Mouse (Mus musculus): ENCODE measurements at regions not wholly inside any gene's neighbourhood (a gene's known extent, or its start where the extent isn't known, plus 50 kb on each side); places are given as distances from the start of the nearest gene placed in this dataset.

GRCm38 (mm10) chr4:125265575-125265974 is 137.9 kb upstream of the Zc3h12a start:
- ChIA-PET POLR2A (no interaction called here), CTCF (no interaction called here)
- in situ Hi-C loops (cut with MboI; ENCODE audit: low pct_unique_long_range_greater_than_20kb): no loop called here
- H3K27me3 ChIP-seq: peaks cover 3% of the 10 kb centered on the region
- ATAC-seq (no peak), DNase-seq (ENCODE audit: low read depth, low spot score) (no peak)
- peak; percentile 60 for TF ChIP-seq CTCF (IDR thresholded peaks at IDR 0.05)

GRCm38 (mm10) chr4:125265065-125265464 is 137.4 kb upstream of the Zc3h12a start:
- DNase-seq (ENCODE audit: low read depth, low spot score): no peak
- H3K27me3 ChIP-seq: peaks cover 4% of the 10 kb centered on the region

GRCm38 (mm10) chr4:125261547-125261946 is 133.9 kb upstream of the Zc3h12a start:
- CTCF ChIA-PET: no interaction called here
- no peak for ATAC-seq
- in situ Hi-C loops (cut with MboI; ENCODE audit: low pct_unique_long_range_greater_than_20kb): no loop called here
- no peak for DNase-seq (ENCODE audit: low read depth, low spot score)
- no peak for TF ChIP-seq CTCF (IDR thresholded peaks at IDR 0.05)
- POLR2A ChIA-PET: no interaction called here
- H3K27me3 ChIP-seq: peaks cover 6% of the 10 kb centered on the region

More at GRCm38 (mm10) chr4:125265065-125265464, 137.4 kb upstream of the Zc3h12a start:
- TF ChIP-seq CTCF (IDR thresholded peaks at IDR 0.05): no peak
- ATAC-seq: no peak
- in situ Hi-C loops (cut with MboI; ENCODE audit: low pct_unique_long_range_greater_than_20kb): no loop called here
- ChIA-PET POLR2A (no interaction called here), CTCF (no interaction called here)

DNA sequence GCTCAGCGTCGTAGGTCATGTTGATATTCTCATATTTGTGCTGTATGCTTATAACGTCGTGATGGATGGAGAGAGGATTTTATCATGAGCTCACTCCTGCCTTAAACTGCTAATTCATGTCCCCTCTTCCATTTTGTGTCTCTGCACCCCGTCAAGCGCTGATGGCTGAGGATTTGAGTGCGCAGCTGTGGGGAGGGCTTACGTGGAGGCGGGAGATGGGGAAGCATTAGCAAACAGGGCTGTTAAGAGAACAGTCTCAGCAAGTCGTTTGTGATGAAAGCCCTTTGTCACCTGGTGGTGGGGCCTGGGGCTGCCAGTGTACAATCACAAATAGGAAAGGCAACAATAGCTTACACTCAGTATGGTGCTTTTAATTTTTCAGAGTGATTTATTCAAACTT is 131.7 kb upstream of the Zc3h12a start:
- POLR2A ChIA-PET: no interaction called here

GRCm38 (mm10) chr4:125257916-125258315 is 130.3 kb upstream of the Zc3h12a start:
- TF ChIP-seq CTCF (IDR thresholded peaks at IDR 0.05): no peak
- ATAC-seq (no peak), DNase-seq (ENCODE audit: low read depth, low spot score) (no peak)
- ChIA-PET POLR2A (no interaction called here), CTCF (no interaction called here)
- H3K27me3 ChIP-seq: peaks cover 3% of the 10 kb centered on the region
- in situ Hi-C loops (cut with MboI; ENCODE audit: low pct_unique_long_range_greater_than_20kb): no loop called here

More for the DNA sequence above, 131.7 kb upstream of the Zc3h12a start:
- ATAC-seq (no peak), DNase-seq (ENCODE audit: low read depth, low spot score) (no peak)
- CTCF ChIA-PET: no interaction called here
- in situ Hi-C loops (cut with MboI; ENCODE audit: low pct_unique_long_range_greater_than_20kb): no loop called here
- TF ChIP-seq CTCF (IDR thresholded peaks at IDR 0.05): no peak
- H3K27me3 ChIP-seq: peaks cover 6% of the 10 kb centered on the region

GRCm38 (mm10) chr4:125253161-125253560 is 125.5 kb upstream of the Zc3h12a start:
- POLR2A ChIA-PET: no interaction called here
- DNase-seq (ENCODE audit: low read depth, low spot score) (no peak), ATAC-seq (no peak)
- in situ Hi-C loops (cut with MboI; ENCODE audit: low pct_unique_long_range_greater_than_20kb): no loop called here
- no peaks in the 10 kb centered on the region for H3K27me3 ChIP-seq
- TF ChIP-seq CTCF (IDR thresholded peaks at IDR 0.05): no peak
- CTCF ChIA-PET: no interaction called here

DNA sequence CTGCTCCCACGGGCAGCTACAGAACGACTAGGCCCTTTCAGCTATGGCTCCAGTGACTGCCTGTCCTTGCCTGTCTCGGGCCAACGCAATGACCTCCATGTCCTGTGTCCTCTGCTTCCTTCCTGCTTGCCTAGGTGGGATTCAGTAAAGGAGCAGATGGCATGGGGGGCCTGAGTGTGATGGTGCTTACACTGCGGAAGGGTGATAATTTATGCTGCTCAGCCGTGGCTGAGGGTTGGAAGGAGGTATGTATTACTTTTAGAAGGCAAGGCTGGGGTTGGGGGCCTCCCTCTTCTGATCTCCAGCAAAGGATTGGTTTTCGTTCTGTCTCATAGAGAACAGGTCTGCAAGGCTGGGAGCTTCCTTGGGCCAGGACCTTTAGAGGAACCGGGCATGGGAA is 124.6 kb upstream of the Zc3h12a start:
- ChIA-PET POLR2A (no interaction called here), CTCF (no interaction called here)
- H3K27me3 ChIP-seq: no peaks in the 10 kb centered on the region
- ATAC-seq (no peak), DNase-seq (ENCODE audit: low read depth, low spot score) (no peak)
- in situ Hi-C loops (cut with MboI; ENCODE audit: low pct_unique_long_range_greater_than_20kb): no loop called here
- TF ChIP-seq CTCF (IDR thresholded peaks at IDR 0.05): no peak

GRCm38 (mm10) chr4:125249061-125249460 is 121.4 kb upstream of the Zc3h12a start:
- in situ Hi-C loops (cut with MboI; ENCODE audit: low pct_unique_long_range_greater_than_20kb): no loop called here
- DNase-seq (ENCODE audit: low read depth, low spot score): no peak
- CTCF ChIA-PET: no interaction called here

DNA sequence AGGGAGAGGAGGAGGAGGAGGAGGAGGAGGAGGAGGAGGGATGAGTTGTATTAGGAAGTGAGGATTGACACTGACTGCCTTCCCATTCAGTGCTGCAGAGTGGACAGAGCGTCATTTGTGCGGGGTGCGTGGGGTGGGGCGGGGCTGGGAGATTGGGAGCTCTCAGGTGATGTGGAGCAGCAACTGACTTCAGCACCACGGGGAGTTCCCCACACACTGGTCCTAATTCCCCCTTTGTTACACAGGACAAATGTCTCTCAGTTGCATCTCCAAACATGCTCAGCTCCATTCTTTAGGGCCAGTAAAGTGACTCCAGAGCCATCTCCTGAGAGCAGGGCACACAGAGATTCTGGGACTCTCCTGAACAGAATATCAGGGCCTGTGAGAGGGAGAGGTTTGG is 118.5 kb upstream of the Zc3h12a start:
- no peak for TF ChIP-seq CTCF (IDR thresholded peaks at IDR 0.05)
- peaks cover 12% of the 10 kb centered on the region for H3K27me3 ChIP-seq
- CTCF ChIA-PET: no interaction called here
- in situ Hi-C loops (cut with MboI; ENCODE audit: low pct_unique_long_range_greater_than_20kb): no loop called here
- no peak for DNase-seq (ENCODE audit: low read depth, low spot score)
- POLR2A ChIA-PET: no interaction called here
- no peak for ATAC-seq

More at GRCm38 (mm10) chr4:125249061-125249460, 121.4 kb upstream of the Zc3h12a start:
- ATAC-seq: no peak
- no peak for TF ChIP-seq CTCF (IDR thresholded peaks at IDR 0.05)
- POLR2A ChIA-PET: no interaction called here
- H3K27me3 ChIP-seq: peaks cover 5% of the 10 kb centered on the region

DNA sequence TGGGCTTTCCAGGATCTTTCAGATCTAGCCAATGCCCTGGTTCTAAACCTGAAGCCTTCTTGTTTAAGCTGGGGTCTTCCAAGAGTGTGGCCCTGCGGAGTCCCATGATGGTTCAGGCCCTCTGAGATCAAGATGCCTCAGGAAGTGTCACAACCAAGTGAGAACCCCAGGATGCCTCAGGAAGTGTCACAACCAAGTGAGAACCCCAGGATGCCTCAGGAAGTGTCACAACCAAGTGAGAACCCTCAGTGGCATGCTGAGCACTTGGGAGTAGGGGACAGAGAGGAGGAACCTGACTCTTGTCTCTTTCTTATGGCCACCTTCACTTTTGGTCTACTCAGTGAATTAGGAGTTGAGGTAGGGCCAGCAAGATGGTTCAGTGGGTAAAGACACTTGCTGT is 114.9 kb upstream of the Zc3h12a start:
- CTCF ChIA-PET: no interaction called here
- peaks cover 18% of the 10 kb centered on the region for H3K27me3 ChIP-seq
- in situ Hi-C loops (cut with MboI; ENCODE audit: low pct_unique_long_range_greater_than_20kb): no loop called here
- POLR2A ChIA-PET: no interaction called here
- ATAC-seq (no peak), DNase-seq (ENCODE audit: low read depth, low spot score) (no peak)
- no peak for TF ChIP-seq CTCF (IDR thresholded peaks at IDR 0.05)

GRCm38 (mm10) chr4:125241577-125242262 is 114.1 kb upstream of the Zc3h12a start:
- H3K27me3 ChIP-seq: peaks cover 19% of the 10 kb centered on the region
- TF ChIP-seq CTCF (IDR thresholded peaks at IDR 0.05): no peak
- in situ Hi-C loops (cut with MboI; ENCODE audit: low pct_unique_long_range_greater_than_20kb): no loop called here
- POLR2A ChIA-PET: no interaction called here
- ATAC-seq (no peak), DNase-seq (ENCODE audit: low read depth, low spot score) (no peak)
- CTCF ChIA-PET: no interaction called here

GRCm38 (mm10) chr4:125231711-125232260 is 104.1 kb upstream of the Zc3h12a start:
- ChIA-PET POLR2A (no interaction called here), CTCF (no interaction called here)
- in situ Hi-C loops (cut with MboI; ENCODE audit: low pct_unique_long_range_greater_than_20kb): loop anchor here (10.0 kb wide), 1 partner anchor 733 kb away; no protein-coding TSS in a partner anchor
- peak; percentile 55 for TF ChIP-seq CTCF (IDR thresholded peaks at IDR 0.05)
- ATAC-seq (no peak), DNase-seq (ENCODE audit: low read depth, low spot score) (no peak)
- H3K27me3 ChIP-seq: peaks cover 19% of the 10 kb centered on the region

All from Patski (cell line).